Mouse (Mus musculus) heart, embryonic 11.5 days (tissue): ENCODE results near the gene Tstd1. TPM values are rescaled to one million over a fixed set of nuclear protein-coding genes. Genes with fewer than 3 reads are reported as not detected.
A peak's percentile ranks its signal among the peaks of the same experiment; 100 is the strongest.

ENCODE experiments used
- ATAC-seq: fragments of 200-750 bp; cut with Nextera tagmentation; replicated peaks from 2 replicates; pipeline ENCODE4 v1.8.0; 2017; ENCODE audit warnings: moderate library complexity; ENCODE audit not compliant: insufficient number of reproducible peaks, low FRiP score, low TSS enrichment
- H3K27ac ChIP-seq: fragments of 300-500 bp; sonication (generic); 2 replicates; pipeline ENCODE4 v1.5.1; 2014; ENCODE audit warnings: mild to moderate bottlenecking, low read depth, low read length
- H3K27me3 ChIP-seq: fragments of 300-500 bp; sonication (generic); 2 replicates; pipeline ENCODE4 v1.6.1; 2014; ENCODE audit warnings: mild to moderate bottlenecking, low read length, mixed read lengths; ENCODE audit not compliant: control insufficient read depth, insufficient read depth
- H3K36me3 ChIP-seq: fragments of 300-500 bp; sonication (generic); 2 replicates; pipeline ENCODE4 v1.6.1; 2014; ENCODE audit warnings: mild to moderate bottlenecking, low read length, moderate library complexity, mixed read lengths; ENCODE audit not compliant: control insufficient read depth, insufficient read depth
- H3K4me1 ChIP-seq: fragments of 300-500 bp; sonication (generic); 2 replicates; pipeline ENCODE4 v1.6.1; 2014; ENCODE audit warnings: low read length; ENCODE audit not compliant: control insufficient read depth, insufficient read depth
- H3K4me2 ChIP-seq: fragments of 300-500 bp; sonication (generic); 2 replicates; pipeline ENCODE4 v1.6.1; 2014; ENCODE audit warnings: mild to moderate bottlenecking, moderate library complexity
- H3K4me3 ChIP-seq: fragments of 300-500 bp; sonication (generic); 2 replicates; pipeline ENCODE4 v1.5.1; 2014; ENCODE audit warnings: low read depth, low read length
- H3K9ac ChIP-seq: fragments of 300-500 bp; sonication (generic); 2 replicates; pipeline ENCODE4 v1.6.1; 2014; ENCODE audit warnings: mild to moderate bottlenecking, low read depth, low read length, moderate library complexity
- H3K9me3 ChIP-seq: fragments of 300-500 bp; sonication (generic); replicated peaks from 2 replicates; pipeline ENCODE4 v1.6.1; 2016; ENCODE audit warnings: low read length; ENCODE audit not compliant: control insufficient read depth
- WGBS: fragments of 180-500 bp; shearing (Covaris S2); extraction: QIAGEN DNeasy Blood & Tissue Kit; methylation state at CpG from one replicate; pipeline ENCODE4 v1.1.7; 2014; ENCODE audit not compliant: insufficient replicate concordance; 5-methylcytosine and 5-hydroxymethylcytosine counted together
- polyA plus RNA-seq: library from polyadenylated mRNA; unstranded; fragments of >200 nt; fragmentation: Nextera tagmentation; extraction: Ambion mirVana; gene quantifications from 2 replicates; pipeline ENCODE4 v1.2.1, GENCODE M21; 2014

The Tstd1 gene
- polyA plus RNA-seq, 1 experiment from 2014 or later = 1.7 TPM

- peaks cover 6% of the 10 kb centered on the region; the same call in 1 of the 2 replicates for H3K9me3 ChIP-seq
- H3K9ac ChIP-seq = no peak overlapping the region
- H3K27ac ChIP-seq = peak overlapping the region; percentile 80
- peak overlapping the region; percentile 67; the same call in 1 of the 2 replicates for H3K4me3 ChIP-seq
- peaks cover 22% of the 10 kb centered on the region for H3K4me1 ChIP-seq
- peak overlapping the region; percentile 80 for H3K4me2 ChIP-seq
- peak; percentile 40; the same call in 1 of the 2 replicates for ATAC-seq
- WGBS = 45% methylated on average over 9 of the region's 9 CpGs
- 0 out of 2 replicates have a peak, but pooled peaks cover 2% of the 10 kb centered on the region for H3K36me3 ChIP-seq
- H3K27me3 ChIP-seq = no peaks in the 10 kb centered on the region
Observed at GRCm38 (mm10) chr1:171440025-171440725, 21.5 kb downstream of the Tstd1 start.

GRCm38 (mm10) chr1:171441466-171442412 lies 23.1 kb downstream of the Tstd1 start:
- peaks cover 6% of the 10 kb centered on the region; the same call in 1 of the 2 replicates for H3K9me3 ChIP-seq
- peak overlapping the region; percentile 49 for H3K4me2 ChIP-seq
- H3K4me1 ChIP-seq = peaks cover 25% of the 10 kb centered on the region
- no peak overlapping the region for H3K4me3 ChIP-seq
- 0 out of 2 replicates have a peak, but pooled peaks cover 2% of the 10 kb centered on the region for H3K36me3 ChIP-seq
- no peaks in the 10 kb centered on the region for H3K27me3 ChIP-seq
- ATAC-seq = no peak
- H3K27ac ChIP-seq = peak overlapping the region; percentile 62
- no peak overlapping the region for H3K9ac ChIP-seq
- WGBS = 33% methylated on average over 7 of the region's 7 CpGs

GRCm38 (mm10) chr1:171442413-171442760 lies 23.7 kb downstream of the Tstd1 start:
- peak overlapping the region; percentile 62 for H3K27ac ChIP-seq

GRCm38 (mm10) chr1:171445050-171445449 lies 26.4 kb downstream of the Tstd1 start:
- H3K4me3 ChIP-seq = no peak overlapping the region
- H3K27me3 ChIP-seq = no peaks in the 10 kb centered on the region
- H3K9ac ChIP-seq = no peak overlapping the region
- 0 out of 2 replicates have a peak, but pooled peaks cover 2% of the 10 kb centered on the region for H3K36me3 ChIP-seq
- no peak overlapping the region for H3K4me2 ChIP-seq
- no peak for ATAC-seq
- peaks cover 6% of the 10 kb centered on the region; the same call in 1 of the 2 replicates for H3K9me3 ChIP-seq
- WGBS = 82% methylated on average over 5 of the region's 5 CpGs
- H3K4me1 ChIP-seq = peaks cover 25% of the 10 kb centered on the region
- no peak overlapping the region for H3K27ac ChIP-seq

More at GRCm38 (mm10) chr1:171442413-171442760, 23.7 kb downstream of the Tstd1 start:
- H3K4me3 ChIP-seq = no peak overlapping the region
- no peak for ATAC-seq
- H3K4me2 ChIP-seq = peak overlapping the region; percentile 49
- WGBS = 53% methylated on average over 8 of the region's 8 CpGs
- no peaks in the 10 kb centered on the region for H3K27me3 ChIP-seq
- peaks cover 6% of the 10 kb centered on the region; the same call in 1 of the 2 replicates for H3K9me3 ChIP-seq
- no peak overlapping the region for H3K9ac ChIP-seq
- H3K36me3 ChIP-seq = 0 out of 2 replicates have a peak, but pooled peaks cover 2% of the 10 kb centered on the region
- H3K4me1 ChIP-seq = peaks cover 26% of the 10 kb centered on the region

- Histone ChIP-seq H3K27me3 (no peaks in the 10 kb centered on the region), H3K36me3 (0 out of 2 replicates have a peak, but pooled peaks cover 2% of the 10 kb centered on the region), H3K9me3 (peaks cover 6% of the 10 kb centered on the region; the same call in 1 of the 2 replicates), H3K4me2 (peak overlapping the region; percentile 12; the same call in 1 of the 2 replicates), H3K4me3 (no peak overlapping the region), H3K27ac (no peak overlapping the region), H3K4me1 (peaks cover 18% of the 10 kb centered on the region), H3K9ac (no peak overlapping the region)
- 43% methylated on average over 7 of the region's 7 CpGs for WGBS
- no peak for ATAC-seq
Observed at GRCm38 (mm10) chr1:171446854-171447253, 28.2 kb downstream of the Tstd1 start.

- Histone ChIP-seq H3K9me3 (peaks cover 6% of the 10 kb centered on the region; the same call in 1 of the 2 replicates), H3K4me1 (peaks cover 13% of the 10 kb centered on the region), H3K36me3 (0 out of 2 replicates have a peak, but pooled peaks cover 2% of the 10 kb centered on the region), H3K4me3 (no peak overlapping the region), H3K27me3 (no peaks in the 10 kb centered on the region), H3K27ac (peak overlapping the region; percentile 46), H3K4me2 (peak overlapping the region; percentile 50), H3K9ac (peak overlapping the region; percentile 56)
- 26% methylated on average over 10 of the region's 10 CpGs for WGBS
- ATAC-seq = no peak
Observed at GRCm38 (mm10) chr1:171447692-171448091, 29.0 kb downstream of the Tstd1 start.

- Histone ChIP-seq H3K4me3 (no peak overlapping the region), H3K4me2 (no peak overlapping the region), H3K36me3 (no peaks in the 10 kb centered on the region), H3K9me3 (no peaks in the 10 kb centered on the region), H3K4me1 (peaks cover 13% of the 10 kb centered on the region), H3K27ac (no peak overlapping the region), H3K27me3 (no peaks in the 10 kb centered on the region), H3K9ac (no peak overlapping the region)
- no peak for ATAC-seq
- WGBS = 69% methylated on average over 11 of the region's 11 CpGs
Observed at GRCm38 (mm10) chr1:171450062-171450461, 31.4 kb downstream of the Tstd1 start.

GRCm38 (mm10) chr1:171451001-171451400 lies 32.3 kb downstream of the Tstd1 start:
- H3K4me3 ChIP-seq = no peak overlapping the region
- no peak overlapping the region for H3K4me2 ChIP-seq
- no peaks in the 10 kb centered on the region for H3K36me3 ChIP-seq
- H3K9ac ChIP-seq = no peak overlapping the region
- H3K4me1 ChIP-seq = peaks cover 13% of the 10 kb centered on the region
- no peak overlapping the region for H3K27ac ChIP-seq
- no peaks in the 10 kb centered on the region for H3K9me3 ChIP-seq
- H3K27me3 ChIP-seq = no peaks in the 10 kb centered on the region
- 73% methylated on average over 10 of the region's 10 CpGs for WGBS
- no peak for ATAC-seq
